Mouse (Mus musculus) liver, postnatal 0 days (tissue): ENCODE measurements around the gene Myl3. TPM values are rescaled to one million over a fixed set of nuclear protein-coding genes. Genes with fewer than 3 reads are reported as not detected.

Experiments used
- ATAC-seq: fragments of 200-750 bp; cut with Nextera tagmentation; 2 replicates; pipeline ENCODE4 v1.8.0; 2017; ENCODE audit warnings: mild to moderate bottlenecking, moderate library complexity
- DNase-seq: peaks from one replicate; pipeline ENCODE4 v3.0.0-alpha.2; 2016
- H3K27ac ChIP-seq: fragments of 300-500 bp; sonication (generic); 2 replicates; pipeline ENCODE4 v1.5.1; 2014; ENCODE audit warnings: antibody characterized with exemption, moderate library complexity, mild to moderate bottlenecking, low read depth
- H3K27me3 ChIP-seq: fragments of 300-500 bp; sonication (generic); 2 replicates; pipeline ENCODE4 v1.6.1; 2014; ENCODE audit warnings: low read length, control low read depth, mixed read lengths; ENCODE audit not compliant: insufficient read depth
- H3K36me3 ChIP-seq: fragments of 300-500 bp; sonication (generic); replicated peaks from 2 replicates; pipeline ENCODE4 v1.6.1; 2014; ENCODE audit warnings: mild to moderate bottlenecking, control low read depth, low read length, moderate library complexity, mixed read lengths; ENCODE audit not compliant: insufficient read depth
- H3K4me1 ChIP-seq: fragments of 300-500 bp; sonication (generic); 2 replicates; pipeline ENCODE4 v1.6.1; 2014; ENCODE audit warnings: antibody characterized with exemption, mild to moderate bottlenecking, control low read depth; ENCODE audit not compliant: insufficient read depth
- H3K4me2 ChIP-seq: fragments of 300-500 bp; sonication (generic); 2 replicates; pipeline ENCODE4 v1.6.1; 2014; ENCODE audit warnings: low read depth, mild to moderate bottlenecking, low read length, moderate library complexity, mixed read lengths
- H3K4me3 ChIP-seq: fragments of 300-500 bp; sonication (generic); 2 replicates; pipeline ENCODE4 v1.5.1; 2014; ENCODE audit warnings: low read depth, low read length
- H3K9ac ChIP-seq: fragments of 300-500 bp; sonication (generic); replicated peaks from 2 replicates; pipeline ENCODE4 v1.6.1; 2014; ENCODE audit warnings: mild to moderate bottlenecking, moderate library complexity
- H3K9me3 ChIP-seq: fragments of 300-500 bp; sonication (generic); 2 replicates; pipeline ENCODE4 v1.6.1; 2016; ENCODE audit warnings: mild to moderate bottlenecking, control low read depth, low read length, mixed read lengths
- CTCF ChIP-seq: sonication (generic); IDR thresholded peaks from 2 replicates; pipeline ENCODE4 v1.5.1; 2016; ENCODE audit warnings: antibody characterized with exemption, low read depth
- EP300 ChIP-seq: IDR thresholded peaks from 2 replicates; pipeline ENCODE4 v1.6.1; 2016; ENCODE audit warnings: antibody characterized with exemption, low read depth, mild to moderate bottlenecking
- WGBS: fragments of 180-500 bp; shearing (Covaris S2); extraction: QIAGEN DNeasy Blood & Tissue Kit; methylation state at CpG from one replicate; pipeline ENCODE4 v1.1.7; 2014; ENCODE audit not compliant: insufficient replicate concordance; 5-methylcytosine and 5-hydroxymethylcytosine counted together
- polyA plus RNA-seq: library from polyadenylated mRNA; unstranded; fragments of >200 nt; fragmentation: Nextera tagmentation; extraction: Ambion mirVana; gene quantifications from 2 replicates; pipeline ENCODE4 v1.2.1, GENCODE M21; 2015

Gene Myl3
- polyA plus RNA-seq, 1 experiment from 2014 or later: 0.52 TPM

- Histone ChIP-seq H3K9ac (no peak overlapping the region), H3K27me3 (peaks cover 3% of the 10 kb centered on the region; the same call in 1 of the 2 replicates), H3K4me1 (no peaks in the 10 kb centered on the region), H3K4me3 (no peak overlapping the region), H3K36me3 (no peaks in the 10 kb centered on the region), H3K9me3 (no peaks in the 10 kb centered on the region), H3K4me2 (no peak overlapping the region), H3K27ac (no peak overlapping the region; the same call in 1 of the 2 replicates)
- 81% methylated on average over 10 of the region's 10 CpGs for WGBS
- ATAC-seq: no peak
- TF ChIP-seq CTCF (no peak), EP300 (no peak)
- no peak for DNase-seq
Measured at GRCm38 (mm10) chr9:110775269-110776022, 33.8 kb downstream of the Myl3 start.

DNA sequence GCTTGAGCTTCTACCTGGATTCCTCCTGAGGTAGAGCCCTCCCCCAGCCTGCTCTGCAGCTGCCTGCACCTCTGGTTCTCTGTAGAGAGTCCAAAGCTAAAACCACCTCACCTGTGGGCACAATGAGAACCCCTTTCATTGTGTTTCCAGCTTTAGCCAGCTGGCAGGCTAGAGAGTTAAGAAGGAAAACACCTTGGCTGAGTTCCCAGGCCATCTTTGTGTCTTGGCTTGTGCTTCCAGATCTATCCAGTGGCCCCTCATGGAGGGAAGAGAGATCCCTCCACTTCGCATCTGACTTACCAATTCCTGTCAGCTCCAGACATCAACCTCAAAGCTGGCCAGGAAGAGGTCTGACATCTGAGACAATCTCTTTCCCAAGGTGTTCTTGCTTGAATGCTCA, 36.4 kb downstream of the Myl3 start:
- no peak overlapping the region for H3K4me2 ChIP-seq
- no peaks in the 10 kb centered on the region for H3K36me3 ChIP-seq
- H3K9ac ChIP-seq: no peak overlapping the region
- no peak for DNase-seq
- H3K4me3 ChIP-seq: no peak overlapping the region
- H3K4me1 ChIP-seq: peaks cover 13% of the 10 kb centered on the region; the same call in 1 of the 2 replicates
- TF ChIP-seq CTCF: no peak
- TF ChIP-seq EP300: no peak
- H3K27ac ChIP-seq: no peak overlapping the region
- peaks cover 6% of the 10 kb centered on the region; the same call in 1 of the 2 replicates for H3K27me3 ChIP-seq
- ATAC-seq: no peak
- H3K9me3 ChIP-seq: no peaks in the 10 kb centered on the region
- WGBS: 82% methylated on average over 1 of the region's 1 CpGs

DNA sequence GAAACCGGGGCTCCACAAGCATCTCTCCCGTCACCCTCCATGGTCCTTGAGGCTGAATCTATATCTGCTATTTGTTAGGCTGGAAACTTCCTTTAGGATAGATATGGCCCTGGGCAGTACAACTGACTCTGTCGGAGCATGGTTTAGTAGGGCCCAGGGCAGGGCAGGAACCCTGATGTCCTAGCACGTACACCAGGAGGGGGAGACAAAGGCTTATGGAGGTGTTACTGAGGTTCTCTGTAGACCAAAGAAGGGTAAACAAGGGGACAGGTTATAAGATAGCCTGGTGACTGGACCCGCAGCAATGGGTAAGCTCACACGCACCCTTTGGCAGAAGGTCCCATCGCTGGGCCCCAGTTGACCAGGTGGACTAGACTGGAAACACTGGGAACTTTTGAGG, 36.9 kb downstream of the Myl3 start:
- Histone ChIP-seq H3K4me3 (no peak overlapping the region), H3K4me2 (no peak overlapping the region), H3K4me1 (peaks cover 13% of the 10 kb centered on the region; the same call in 1 of the 2 replicates), H3K27me3 (peaks cover 6% of the 10 kb centered on the region; the same call in 1 of the 2 replicates), H3K36me3 (no peaks in the 10 kb centered on the region), H3K9me3 (no peaks in the 10 kb centered on the region), H3K9ac (no peak overlapping the region), H3K27ac (no peak overlapping the region)
- DNase-seq: no peak
- ATAC-seq: no peak
- TF ChIP-seq CTCF (peak; percentile 24; the same call in 1 of the 2 replicates), EP300 (no peak)
- 77% methylated on average over 7 of the region's 7 CpGs for WGBS

- Histone ChIP-seq H3K9ac (no peak overlapping the region), H3K36me3 (no peaks in the 10 kb centered on the region), H3K27ac (no peak overlapping the region), H3K27me3 (peaks cover 6% of the 10 kb centered on the region; the same call in 1 of the 2 replicates), H3K9me3 (no peaks in the 10 kb centered on the region), H3K4me2 (no peak overlapping the region), H3K4me1 (peaks cover 13% of the 10 kb centered on the region; the same call in 1 of the 2 replicates), H3K4me3 (no peak overlapping the region)
- peak; percentile 36 for DNase-seq
- 63% methylated on average over 5 of the region's 5 CpGs for WGBS
- TF ChIP-seq EP300 (no peak), CTCF (peak; percentile 54)
- ATAC-seq: no peak
Measured at GRCm38 (mm10) chr9:110779242-110779913, 37.7 kb downstream of the Myl3 start.

- ATAC-seq (peak; percentile 94), DNase-seq (peak; percentile 94)
- Histone ChIP-seq H3K36me3 (no peaks in the 10 kb centered on the region), H3K9me3 (no peaks in the 10 kb centered on the region), H3K4me3 (peak overlapping the region; percentile 51), H3K27ac (peak overlapping the region; percentile 75), H3K9ac (peak overlapping the region; percentile 58), H3K27me3 (peaks cover 6% of the 10 kb centered on the region; the same call in 1 of the 2 replicates), H3K4me1 (peaks cover 13% of the 10 kb centered on the region; the same call in 1 of the 2 replicates), H3K4me2 (peak overlapping the region; percentile 86)
- TF ChIP-seq CTCF (peak; percentile 94), EP300 (no peak)
- 0% methylated on average over 33 of the region's 43 CpGs for WGBS
Measured at GRCm38 (mm10) chr9:110781256-110781721, 39.6 kb downstream of the Myl3 start.

GRCm38 (mm10) chr9:110781731-110782130, 40.1 kb downstream of the Myl3 start:
- Histone ChIP-seq H3K9me3 (no peaks in the 10 kb centered on the region), H3K9ac (peak overlapping the region; percentile 58), H3K4me3 (peak overlapping the region; percentile 51), H3K27ac (peak overlapping the region; percentile 75), H3K4me2 (peak overlapping the region; percentile 86), H3K4me1 (peaks cover 13% of the 10 kb centered on the region; the same call in 1 of the 2 replicates), H3K36me3 (no peaks in the 10 kb centered on the region), H3K27me3 (peaks cover 6% of the 10 kb centered on the region; the same call in 1 of the 2 replicates)
- 3% methylated on average over 20 of the region's 23 CpGs for WGBS
- DNase-seq (peak; percentile 86), ATAC-seq (peak; percentile 82)
- TF ChIP-seq CTCF (no peak), EP300 (no peak)
